Mouse (Mus musculus) urinary bladder, postnatal 36 days (tissue): ENCODE measurements around the gene Tbx21.

Source experiments
- DNase-seq, 2 experiments: peaks; one replicate each; pipeline ENCODE4 v3.0.0; 2022; ENCODE audit warnings: low spot score in 2 of 2, mixed read lengths in 1 of 2

Gene Tbx21

DNA sequence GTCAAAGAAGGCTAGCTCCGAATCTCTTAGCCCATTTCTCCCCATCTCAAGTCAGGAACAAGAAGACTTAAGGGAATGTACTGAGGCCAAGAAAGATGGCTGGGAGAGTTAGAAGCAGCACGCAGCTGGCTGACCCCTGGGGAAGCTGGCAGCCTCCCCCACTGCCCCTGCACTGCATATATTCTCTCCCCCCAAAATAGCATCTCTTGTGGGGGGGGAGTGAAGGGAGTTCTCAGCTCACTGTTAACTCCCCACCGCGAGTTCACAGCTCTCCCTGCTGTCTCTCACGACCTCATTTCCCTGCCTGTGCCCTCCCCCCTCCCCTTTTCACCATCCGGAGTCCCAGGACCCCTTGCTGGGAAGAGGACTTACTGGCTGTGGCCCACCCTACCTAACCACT lies 17.1 kb upstream of the Tbx21 start:
- no peak for DNase-seq

DNA sequence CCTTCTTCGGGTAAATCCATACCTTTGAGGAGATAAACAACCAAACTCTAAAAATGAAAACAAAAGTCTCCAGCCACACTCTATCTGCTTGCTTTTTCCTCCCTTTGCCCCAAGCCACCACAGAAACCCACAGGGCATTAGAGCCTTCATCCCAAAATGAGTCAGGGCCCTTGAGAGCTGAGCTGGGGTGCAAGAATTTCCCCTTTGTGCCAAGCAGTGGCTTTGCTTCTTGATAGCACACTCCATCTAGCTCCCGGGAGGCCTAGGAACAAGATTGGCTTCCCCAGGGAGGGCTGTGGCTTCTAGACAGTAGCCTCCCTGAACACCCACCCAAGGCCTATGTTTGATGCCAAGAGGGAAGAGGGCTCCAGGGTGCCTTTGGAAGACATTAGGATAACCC lies 16.6 kb upstream of the Tbx21 start:
- no peak for DNase-seq

DNA sequence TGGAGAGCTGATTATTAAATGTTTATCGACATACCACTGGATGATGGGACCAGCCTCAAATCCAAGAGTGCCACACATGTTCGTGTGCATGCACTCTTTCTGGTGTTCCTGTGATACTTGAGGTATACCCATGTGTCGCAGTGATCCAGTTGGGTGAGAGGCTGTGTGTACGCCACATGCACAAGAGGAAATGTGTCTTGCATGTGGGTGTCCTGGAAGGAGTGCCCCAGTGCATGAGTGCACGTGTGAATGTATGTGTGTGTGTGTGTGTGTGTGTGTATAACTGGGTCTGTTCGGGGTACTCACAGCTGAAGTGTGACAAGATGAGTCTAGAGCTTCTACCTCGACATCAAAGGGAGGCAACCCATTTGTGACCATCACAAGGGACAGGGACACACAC lies 15.2 kb upstream of the Tbx21 start:
- DNase-seq: no peak

GRCm38 (mm10) chr11:97128956-97129355 lies 13.8 kb upstream of the Tbx21 start:
- DNase-seq: no peak

DNA sequence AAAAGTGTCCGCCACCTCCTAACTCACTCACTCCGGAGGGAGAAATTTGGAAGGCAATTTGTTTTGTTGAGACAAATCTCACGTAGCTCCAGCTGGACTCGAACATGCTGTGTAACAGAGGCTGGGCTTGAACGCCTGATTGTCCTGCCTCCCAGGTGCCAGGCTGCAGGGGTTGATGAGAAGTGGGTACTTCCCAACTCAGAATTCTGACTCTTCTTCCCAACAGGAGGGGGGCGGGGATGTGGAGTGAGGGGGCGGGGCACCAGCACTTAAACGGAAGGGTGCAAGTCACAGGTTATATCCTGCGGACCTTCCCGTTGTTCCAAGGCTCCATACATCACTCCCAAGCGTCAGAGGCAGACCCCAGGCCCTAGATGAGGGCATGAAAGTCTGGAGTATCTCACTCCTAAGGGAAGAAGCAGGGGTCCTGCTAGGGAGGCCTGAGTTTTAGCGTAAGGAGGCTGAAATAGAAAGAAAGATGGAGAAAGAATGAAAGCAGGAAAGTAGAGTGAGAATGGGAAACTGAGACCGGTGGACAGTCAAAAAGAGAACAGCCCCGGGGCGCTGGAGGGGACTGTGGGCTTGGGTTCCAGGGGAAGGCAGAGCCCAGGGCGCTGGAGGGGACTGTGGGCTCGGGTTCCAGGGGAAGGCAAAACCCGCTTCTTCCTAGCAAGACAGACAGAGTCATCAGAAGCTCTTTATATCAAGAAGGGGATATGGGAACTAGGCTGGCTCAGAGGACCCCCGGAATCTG lies 12.5 kb upstream of the Tbx21 start:
- DNase-seq: no peak

GRCm38 (mm10) chr11:97126645-97127468 lies 11.7 kb upstream of the Tbx21 start:
- peak; percentile 60 to 65 for DNase-seq

GRCm38 (mm10) chr11:97124266-97125036 lies 9.3 kb upstream of the Tbx21 start:
- DNase-seq: no peak

GRCm38 (mm10) chr11:97123282-97123890 lies 8.3 kb upstream of the Tbx21 start:
- no peak for DNase-seq

GRCm38 (mm10) chr11:97120641-97121040 lies 5.5 kb upstream of the Tbx21 start:
- DNase-seq: no peak

DNA sequence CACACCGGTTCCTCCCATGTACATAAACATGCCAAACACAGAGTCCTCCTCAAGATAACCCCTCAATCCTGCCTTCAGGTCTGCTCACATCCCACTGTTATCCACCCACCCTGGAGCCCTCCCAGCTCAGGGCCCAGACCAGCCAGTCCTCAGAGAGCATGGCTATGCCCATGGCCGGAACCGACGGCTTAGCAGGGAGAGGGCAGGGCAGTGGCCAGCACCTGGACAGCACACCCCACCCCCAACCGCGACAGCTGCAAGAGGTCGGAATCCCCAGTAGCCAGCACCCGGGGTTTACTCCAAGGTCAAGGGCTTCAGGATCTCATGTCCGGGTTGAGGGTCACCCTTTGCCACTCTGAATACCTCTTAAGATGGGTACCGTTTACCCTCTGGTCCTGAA lies 5.1 kb upstream of the Tbx21 start:
- DNase-seq: no peak

DNA sequence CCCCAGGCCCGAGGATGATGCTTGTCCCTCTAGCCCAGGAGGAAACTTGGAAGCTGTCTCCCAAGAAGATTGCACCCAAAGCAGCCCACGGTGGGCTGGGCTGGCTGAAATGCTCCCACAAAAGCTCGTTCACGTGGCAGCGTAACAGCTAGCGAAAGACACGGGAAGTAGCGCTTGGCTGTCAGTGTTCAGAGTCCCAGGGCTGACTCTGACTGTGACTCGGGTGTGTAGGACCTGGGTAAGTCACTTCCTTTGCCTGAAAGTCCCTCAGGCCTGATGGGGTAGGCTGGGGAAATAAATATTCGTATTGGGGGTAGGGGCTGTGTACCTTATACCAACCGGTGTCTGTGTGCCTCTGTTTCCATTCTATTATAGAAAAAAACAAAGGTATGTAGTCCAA lies 666 bp upstream of the Tbx21 start:
- DNase-seq: no peak

GRCm38 (mm10) chr11:97112519-97113125 lies 2.5 kb downstream of the Tbx21 start:
- no peak for DNase-seq

GRCm38 (mm10) chr11:97108976-97109375 lies 6.2 kb downstream of the Tbx21 start:
- no peak for DNase-seq

DNA sequence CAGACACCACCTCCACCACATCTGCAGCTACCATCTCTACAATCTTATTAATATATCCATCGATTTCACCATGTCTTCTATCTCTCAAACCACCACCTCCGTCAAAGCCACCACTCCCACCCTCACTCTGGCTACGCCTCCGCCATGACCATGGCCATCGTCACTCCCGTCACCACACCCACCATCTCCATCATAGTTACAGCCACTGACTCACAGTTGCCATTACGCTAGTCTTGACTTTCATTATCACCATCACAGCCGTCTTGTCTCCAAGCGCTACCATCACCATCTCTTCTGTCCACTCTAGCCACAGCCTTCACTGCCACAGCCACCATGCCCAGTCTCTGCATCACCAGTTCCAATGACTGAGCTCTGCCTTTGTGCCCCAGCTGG lies 11.0 kb downstream of the Tbx21 start:
- no peak for DNase-seq

DNA sequence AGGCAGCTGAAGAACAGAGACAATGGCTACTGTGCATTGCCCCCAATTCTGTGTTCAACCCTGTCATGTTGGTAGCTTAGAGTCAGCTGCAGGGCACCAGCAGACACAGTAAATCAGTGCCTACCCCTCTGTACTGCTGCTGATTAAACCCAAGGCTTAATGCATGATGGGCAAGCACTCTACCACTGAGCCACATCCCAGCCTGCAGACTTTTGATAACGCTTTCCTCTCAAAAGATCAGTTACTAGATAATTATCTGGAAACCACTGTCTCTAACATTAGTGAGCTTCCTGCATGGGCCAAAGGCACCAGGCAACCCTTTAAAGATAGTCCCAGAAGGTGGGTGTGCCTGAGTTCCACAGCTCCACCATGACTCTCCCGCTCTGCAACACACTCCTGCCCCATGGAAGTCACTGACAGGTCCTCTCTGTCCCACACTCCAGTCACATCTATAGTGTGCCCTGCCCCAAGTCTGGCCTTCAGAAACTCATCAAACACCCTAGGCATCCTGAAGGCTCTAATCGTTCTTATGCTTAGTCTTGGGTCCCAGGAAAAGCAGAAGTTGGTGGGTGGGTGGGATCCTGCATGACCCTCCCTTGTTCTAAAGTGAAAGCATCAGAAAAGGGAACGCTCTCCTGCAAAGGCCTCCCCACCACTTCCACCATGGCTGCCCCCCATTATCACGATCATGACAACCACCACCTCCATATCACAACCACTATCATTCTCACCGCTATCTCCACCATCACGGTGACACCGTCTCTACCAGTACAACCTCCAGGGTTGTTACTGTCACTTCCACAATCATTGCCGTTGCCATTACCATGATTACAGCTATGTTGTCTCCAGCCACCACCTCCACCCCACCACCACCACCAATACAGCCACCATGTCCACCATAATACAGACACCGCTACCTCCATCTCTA lies 11.7 kb downstream of the Tbx21 start:
- no peak for DNase-seq

- peak; percentile 48 to 67 for DNase-seq
Measured at GRCm38 (mm10) chr11:97101722-97102121, 13.4 kb downstream of the Tbx21 start.

DNA sequence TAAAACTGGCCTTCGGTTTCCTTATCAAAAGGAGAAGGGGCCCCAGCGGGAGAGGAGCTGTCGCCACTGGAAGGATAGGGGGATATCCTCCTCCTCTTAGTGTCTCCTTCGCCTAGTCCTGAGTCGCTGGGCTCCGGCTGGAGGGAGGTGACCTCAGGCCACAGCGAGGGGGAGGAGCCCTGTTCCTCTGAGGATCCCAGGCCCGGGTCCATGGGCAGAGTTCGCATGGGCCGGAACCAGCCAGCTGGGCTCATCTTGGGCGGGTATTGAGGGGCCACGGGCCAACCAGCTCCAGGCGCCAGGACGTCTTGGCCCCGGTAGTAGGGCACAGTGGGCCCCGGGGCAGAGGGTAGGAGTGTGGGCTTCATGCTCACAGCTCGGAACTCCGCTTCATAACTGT lies 16.3 kb downstream of the Tbx21 start:
- DNase-seq: peak in 1 of 2 experiments; percentile 17

DNA sequence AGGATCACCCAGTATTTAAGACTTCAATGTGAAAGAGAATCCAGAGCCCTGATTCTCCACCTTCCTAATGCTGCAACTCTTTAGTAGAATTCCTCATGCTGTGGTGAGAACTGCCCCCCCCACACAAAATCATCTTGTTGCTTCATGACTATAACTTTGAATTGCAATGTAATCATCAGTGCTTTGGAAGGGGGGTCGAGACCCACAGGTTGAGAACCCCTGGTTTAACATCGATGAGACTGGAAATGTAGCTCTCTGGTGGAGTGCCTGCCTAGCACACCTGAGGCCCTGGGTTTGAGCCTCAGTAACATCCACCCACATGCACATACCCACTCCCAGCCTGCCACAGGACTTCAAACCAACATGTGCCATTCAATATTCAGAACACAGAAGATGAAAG lies 20.5 kb downstream of the Tbx21 start:
- no peak for DNase-seq

DNA sequence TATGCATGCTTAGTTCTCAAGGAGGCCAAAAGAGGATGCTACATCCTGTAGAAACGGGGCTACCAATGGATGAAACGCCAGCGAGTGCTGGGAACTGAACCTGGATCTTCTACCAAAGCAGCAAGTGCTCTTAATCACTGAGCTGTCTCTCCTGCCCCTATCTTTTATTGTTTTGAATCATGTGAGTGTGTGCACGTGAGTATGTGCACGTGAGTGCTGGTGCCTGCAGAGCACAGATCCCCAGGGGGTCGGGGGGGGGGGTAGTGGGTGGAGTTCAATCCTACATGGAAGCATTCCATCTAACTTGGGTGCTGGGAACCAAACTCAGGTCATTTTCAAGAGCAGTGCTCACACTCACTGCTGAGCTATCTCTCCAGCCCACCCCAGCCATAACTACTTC lies 28.8 kb downstream of the Tbx21 start:
- DNase-seq: no peak

GRCm38 (mm10) chr11:97084821-97085505 lies 30.2 kb downstream of the Tbx21 start:
- DNase-seq: no peak
